In genomic region chr2:75703375-75704181, GRCm38 (mm10) we compare ENCODE assay signal across 8 mouse cellular contexts. TPM values are rescaled to one million over a fixed set of nuclear protein-coding genes. Genes with fewer than 3 reads are reported as not detected.
DNase-seq lines count a peak whose midpoint lies in the region; ATAC-seq lines count a peak whose summit lies in the region.

No protein-coding gene starts in this region.

- intact Hi-C loops in gastrocnemius, postnatal 14 days (cut with DNase I; ENCODE audit: low total_unique reads), result no loop called here
- intact Hi-C loops in left cerebral cortex, postnatal 14 days (cut with DNase I), result loop anchor here (10.0 kb wide), 1 partner anchor 71 kb away; no protein-coding TSS in a partner anchor

- ATAC-seq in inflammation-experienced regulatory T-cells, adult 6 months, result peak; percentile 61

- DNase-seq in adipocyte (ENCODE audit: low spot score), result peak; percentile 98
- peak; percentile 95 for DNase-seq in embryo, embryonic 10.5 days (ENCODE audit: low spot score)
- peak; percentile 93 for DNase-seq in gastrocnemius, postnatal 14 days
- DNase-seq in left cerebral cortex, postnatal 14 days (ENCODE audit: low spot score in 2 of 2), result peak; percentile 62 to 75
- peak; percentile 91 for DNase-seq in mesoderm, embryonic 11.5 days (ENCODE audit: low read depth, low spot score)
- DNase-seq in right cerebral cortex, postnatal 36 days (ENCODE audit: low spot score in 2 of 2), result peak; percentile 41 to 49
- peak; percentile 95 for DNase-seq in yolk sac, embryonic 10.5 days (ENCODE audit: low spot score)

RNA-seq across cellular contexts. Expression of gene Nfe2l2, which starts 0.9 kb away (rescaled TPM):
- total RNA-seq in gastrocnemius, postnatal 14 days (2021), result 10 to 100 TPM; 25.6 to 31.3 TPM
- 10 to 100 TPM; 37.2 to 54.1 (median 46.1) TPM for polyA plus RNA-seq in inflammation-experienced regulatory T-cells, adult 6 months (2017; shearing (Covaris generic))
- total RNA-seq in left cerebral cortex, postnatal 14 days (2021), result 10 to 100 TPM; 10.3 to 13.0 TPM

RNA-seq across cellular contexts. Expression of gene Hnrnpa3, which starts 44.5 kb away (rescaled TPM):
- 100 to 1,000 TPM; 144 to 187 TPM for total RNA-seq in gastrocnemius, postnatal 14 days (2021)
- polyA plus RNA-seq in inflammation-experienced regulatory T-cells, adult 6 months (2017; shearing (Covaris generic)), result 100 to 1,000 TPM in 2 of 3 experiments, 10 to 100 TPM in 1; 98.6 to 213 (median 185) TPM
- 100 to 1,000 TPM; 263 to 314 TPM for total RNA-seq in left cerebral cortex, postnatal 14 days (2021)

Comparison
In these comparisons a context has a peak if more than half of its experiments do, and no peak if none do; other contexts are left out.
1. Peak in every context shown above with its lines: DNase-seq and ATAC-seq.
2. DNase-seq: peak in every context shown above with its lines; median percentile 98 in adipocyte; 95 in embryo, embryonic 10.5 days; 95 in yolk sac, embryonic 10.5 days; 93 in gastrocnemius, postnatal 14 days; 91 in mesoderm, embryonic 11.5 days; 68 in left cerebral cortex, postnatal 14 days; 45 in right cerebral cortex, postnatal 36 days.